Mouse (Mus musculus): Measurements from ENCODE around the gene Oxgr1.

The Oxgr1 gene

GRCm38 (mm10) chr14:119981314-119981713 is 60.9 kb downstream of the Oxgr1 start:
- DNase-seq (ENCODE audit: inconsistent age in 2 of 2, low spot score in 1 of 2), result no peak

DNA sequence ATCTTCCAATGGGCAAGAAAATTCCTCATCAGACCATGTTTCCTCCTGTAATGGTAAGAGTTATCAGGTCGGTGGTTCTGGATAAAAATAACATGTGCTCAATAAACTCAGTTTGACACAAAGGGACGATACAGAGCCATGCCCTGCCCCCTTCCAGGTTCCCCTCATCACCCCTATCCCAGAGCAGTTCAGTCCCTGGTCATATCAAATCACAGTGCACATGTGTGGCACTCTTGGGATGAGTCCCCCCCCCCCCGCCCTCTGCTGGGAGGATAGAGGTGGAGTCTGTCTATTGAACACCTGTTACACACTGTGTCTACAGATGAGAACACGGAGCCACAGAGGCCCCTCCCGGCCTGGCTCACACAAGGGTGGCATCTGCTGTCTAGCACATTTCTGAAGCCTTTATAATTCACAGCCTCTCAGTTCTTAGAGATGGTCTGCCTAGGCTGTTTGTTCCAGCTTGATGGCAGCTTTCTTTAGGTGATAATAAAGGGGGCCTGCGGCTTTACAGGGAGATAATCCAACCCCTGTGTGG is 61.5 kb downstream of the Oxgr1 start:
- DNase-seq (ENCODE audit: inconsistent age in 2 of 2, low spot score in 1 of 2), result no peak
